In the genomic region with DNA sequence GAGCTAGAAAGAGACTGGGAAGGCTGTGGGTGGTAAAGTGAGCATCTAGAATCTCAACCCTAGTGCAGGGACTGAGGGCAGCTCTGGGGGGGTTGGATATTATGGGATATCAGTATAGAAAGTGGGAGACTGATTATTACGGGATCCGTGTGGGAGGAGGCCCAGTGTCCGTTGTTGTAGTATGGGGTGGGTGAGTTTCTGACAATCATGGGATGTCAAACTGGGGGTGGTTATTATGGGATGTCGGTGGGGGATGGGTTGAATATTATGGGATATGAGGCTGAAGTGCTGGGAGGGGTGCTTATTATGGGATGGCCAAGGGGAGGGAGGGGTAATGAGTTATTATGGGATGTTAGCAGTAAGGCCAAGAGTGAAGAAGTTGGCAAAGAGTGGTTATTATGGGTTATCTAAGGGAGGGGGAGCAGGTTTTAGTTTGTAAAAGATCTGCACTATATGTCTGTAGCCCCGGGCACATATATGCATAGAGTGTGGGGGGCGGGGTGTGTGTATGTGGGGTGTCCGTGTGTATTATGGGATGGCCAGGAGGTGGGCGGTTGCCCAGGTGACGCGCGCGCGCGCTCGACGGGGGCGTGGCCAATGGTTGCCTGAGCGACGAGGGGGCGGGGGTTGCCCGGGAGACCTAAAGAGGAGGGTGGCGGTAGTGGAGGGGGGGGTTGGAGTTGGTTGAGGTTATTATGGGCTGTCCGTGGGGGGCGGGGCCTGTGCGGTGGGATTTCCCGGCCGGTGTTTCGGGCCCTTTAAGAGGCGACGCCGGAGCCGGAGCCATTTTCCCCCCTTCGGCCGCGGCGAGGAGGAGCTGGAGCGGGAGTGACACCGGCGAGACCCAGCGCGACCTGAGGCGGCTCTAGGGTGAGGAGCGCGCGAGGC, we compare ENCODE assay signal across 8 mouse cellular contexts. TPM values are rescaled to one million over a fixed set of nuclear protein-coding genes. Genes with fewer than 3 reads are reported as not detected.
DNase-seq lines count a peak whose midpoint lies in the region; ATAC-seq and TF ChIP-seq lines count a peak whose summit lies in the region.

TSS of gene Chd4 (plus strand) at position 591 of the 888 bp plus-strand sequence.

- H3K27me3 ChIP-seq in erythroblast, embryonic 14.5 days (ENCODE audit: control insufficient read depth), result no peaks in the 10 kb centered on the region
- no peaks in the 10 kb centered on the region for H3K27me3 ChIP-seq in heart, embryonic 12.5 days (replicated peaks)
- H3K27me3 ChIP-seq in kidney, postnatal 0 days (ENCODE audit: insufficient read depth, low read length), result no peaks in the 10 kb centered on the region
- H3K27me3 ChIP-seq in liver, adult 2 months (ENCODE audit: control insufficient read depth, insufficient read depth, low read length), result no peaks in the 10 kb centered on the region
- H3K27me3 ChIP-seq in myocyte (ENCODE audit: control insufficient read depth, insufficient read depth, insufficient read length), result no peaks in the 10 kb centered on the region

- TF ChIP-seq CTCF in kidney, postnatal 0 days (IDR thresholded peaks at IDR 0.05; ENCODE audit: low read depth), result no peak
- no peak for TF ChIP-seq CTCF in liver, adult 2 months (IDR thresholded peaks at IDR 0.05; ENCODE audit: low read depth, low read length)

- peak within 1 kb of the TSS; percentile 93 for H3K9ac ChIP-seq in heart, embryonic 12.5 days
- peak within 1 kb of the TSS; percentile 96 for H3K9ac ChIP-seq in kidney, postnatal 0 days (ENCODE audit: low read depth, low read length)
- peak within 1 kb of the TSS; percentile 88 for H3K9ac ChIP-seq in liver, adult 2 months (ENCODE audit: low read depth, low read length)

- H3K9me3 ChIP-seq in erythroblast, embryonic 14.5 days (ENCODE audit: control insufficient read depth, low read length), result no peaks in the 10 kb centered on the region
- H3K9me3 ChIP-seq in heart, embryonic 12.5 days (replicated peaks), result no peaks in the 10 kb centered on the region
- no peaks in the 10 kb centered on the region for H3K9me3 ChIP-seq in kidney, postnatal 0 days (replicated peaks; ENCODE audit: low read length)

- H3K4me3 ChIP-seq in erythroblast, embryonic 14.5 days (replicated peaks), result peak within 1 kb of the TSS; percentile 96
- H3K4me3 ChIP-seq in heart, embryonic 12.5 days, result peak within 1 kb of the TSS; percentile 89
- H3K4me3 ChIP-seq in kidney, postnatal 0 days (replicated peaks; ENCODE audit: low read depth, low read length), result peak within 1 kb of the TSS; percentile 99
- peak within 1 kb of the TSS; percentile 100 for H3K4me3 ChIP-seq in liver, adult 2 months (ENCODE audit: insufficient read depth, low read depth, low read length)
- peak within 1 kb of the TSS; percentile 100 for H3K4me3 ChIP-seq in myocyte

- 2% methylated on average over 44 of the region's 45 CpGs for WGBS in heart, embryonic 12.5 days
- WGBS in kidney, postnatal 0 days, result 2% methylated on average over 31 of the region's 45 CpGs
- WGBS in liver, adult 2 months, result 2% methylated on average over 45 of the region's 45 CpGs

- DNase-seq in CD4-positive helper T cell, adult 2 months (ENCODE audit: low read depth, low spot score), result peak; percentile 94
- peak; percentile 89 for DNase-seq in brain, embryonic 18.5 days (ENCODE audit: low read depth, low spot score)
- DNase-seq in kidney, postnatal 0 days (ENCODE audit: low spot score), result peak; percentile 96
- peak; percentile 71 for DNase-seq in liver, adult 2 months (ENCODE audit: extremely low read depth, low read depth, low spot score)
- DNase-seq in spleen, postnatal 4 days (ENCODE audit: low spot score in 2 of 2), result peak; percentile 95 to 98

- peaks cover 75% of the 10 kb centered on the region for H3K4me1 ChIP-seq in erythroblast, embryonic 14.5 days (ENCODE audit: control insufficient read depth)
- H3K4me1 ChIP-seq in heart, embryonic 12.5 days (replicated peaks), result peaks cover 41% of the 10 kb centered on the region
- H3K4me1 ChIP-seq in kidney, postnatal 0 days (replicated peaks; ENCODE audit: insufficient read depth, low read length), result peaks cover 31% of the 10 kb centered on the region
- H3K4me1 ChIP-seq in liver, adult 2 months (ENCODE audit: control insufficient read depth, insufficient read depth, low read length), result peaks cover 14% of the 10 kb centered on the region

- H3K36me3 ChIP-seq in erythroblast, embryonic 14.5 days (ENCODE audit: control insufficient read depth), result peaks cover 30% of the 10 kb centered on the region
- peaks cover 21% of the 10 kb centered on the region for H3K36me3 ChIP-seq in heart, embryonic 12.5 days
- H3K36me3 ChIP-seq in kidney, postnatal 0 days (ENCODE audit: insufficient read depth, low read length), result peaks cover 15% of the 10 kb centered on the region
- H3K36me3 ChIP-seq in liver, adult 2 months (ENCODE audit: control insufficient read depth, insufficient read depth, low read length), result peaks cover 2% of the 10 kb centered on the region; the same call in 1 of the 2 replicates
- peaks cover 5% of the 10 kb centered on the region for H3K36me3 ChIP-seq in myocyte (ENCODE audit: control insufficient read depth, insufficient read depth)

- peak within 1 kb of the TSS; percentile 94 for H3K4me2 ChIP-seq in heart, embryonic 12.5 days
- H3K4me2 ChIP-seq in kidney, postnatal 0 days (ENCODE audit: low read length), result peak within 1 kb of the TSS; percentile 85
- H3K4me2 ChIP-seq in myocyte (ENCODE audit: low read depth), result peak within 1 kb of the TSS; percentile 91

- peak within 1 kb of the TSS; percentile 90 for H3ac ChIP-seq in myocyte (ENCODE audit: control insufficient read depth, insufficient read length)

- peaks cover 15% of the 10 kb centered on the region; the same call in 1 of the 2 replicates for H3K79me2 ChIP-seq in liver, adult 2 months (ENCODE audit: control insufficient read depth, insufficient read depth, low read length)
- H3K79me2 ChIP-seq in myocyte (ENCODE audit: control insufficient read depth, insufficient read depth), result peaks cover 38% of the 10 kb centered on the region

- TF ChIP-seq POLR2A in liver, adult 2 months (IDR thresholded peaks at IDR 0.05; ENCODE audit: extremely low read depth, insufficient read depth, low read length), result peak; percentile 78
- TF ChIP-seq POLR2A in myocyte (IDR thresholded peaks at IDR 0.05; ENCODE audit: insufficient read length, low read depth), result peak; percentile 92

- ATAC-seq in heart, embryonic 12.5 days (ENCODE audit: insufficient number of reproducible peaks, low FRiP score), result peak; percentile 84
- peak; percentile 64 for ATAC-seq in kidney, postnatal 0 days (replicated peaks; ENCODE audit: low FRiP score, low read depth)

- H3K27ac ChIP-seq in heart, embryonic 12.5 days (ENCODE audit: poor library complexity, severe bottlenecking), result peak within 1 kb of the TSS; percentile 95
- H3K27ac ChIP-seq in kidney, postnatal 0 days, result peak within 1 kb of the TSS; percentile 98
- peak within 1 kb of the TSS; percentile 82 for H3K27ac ChIP-seq in liver, adult 2 months (replicated peaks; ENCODE audit: insufficient read depth, low read depth, low read length)

TF ChIP-seq in myocyte, 11 proteins besides CTCF, POLR2A, EP300 and RAD21:
- peak in 1 of 3 experiments; percentile 17 for TF ChIP-seq MYOD1 (IDR thresholded peaks at IDR 0.05; ENCODE audit: control insufficient read depth in 1 of 3, insufficient read length in 2 of 3, low read depth in 2 of 3)
- TF ChIP-seq POLR2AphosphoS2 (IDR thresholded peaks at IDR 0.05; ENCODE audit: insufficient read length, low read depth), result peak; percentile 91
- TF ChIP-seq SRF (IDR thresholded peaks at IDR 0.05; ENCODE audit: control insufficient read depth, insufficient read length, low read depth), result no peak

RNA-seq across cellular contexts. Expression of gene Chd4, which starts in this region (rescaled TPM):
- polyA plus RNA-seq in erythroblast, embryonic 14.5 days (2012), result 6.8 TPM in 2 replicates
- 76.2 and 77.3 TPM in 2 replicates for polyA plus RNA-seq in heart, embryonic 12.5 days (2016; fragmentation: Nextera tagmentation; extraction: Ambion mirVana)
- 60.7 and 64.2 TPM in 2 replicates for polyA plus RNA-seq in kidney, postnatal 0 days (2015; fragmentation: Nextera tagmentation; extraction: Ambion mirVana)
- total RNA-seq in liver, adult 2 months (2014; rRNA removed), result 30.0 and 30.5 TPM in 2 replicates
- 14.0 and 14.4 TPM in 2 replicates for polyA plus RNA-seq in liver, adult 2 months (2012; rRNA removed)
- polyA plus RNA-seq in myocyte (2012; fragmentation: generic; extraction: Trizol), result 133 TPM

Comparison
In these comparisons a context has a peak if more than half of its experiments do, and no peak if none do; other contexts are left out.
1. Peak in every context shown above with its lines: DNase-seq, ATAC-seq, H3K4me3 ChIP-seq and H3K27ac ChIP-seq.